Mouse (Mus musculus) embryonic facial prominence, embryonic 11.5 days (tissue): ENCODE measurements around the gene Hdhd5. TPM values are rescaled to one million over a fixed set of nuclear protein-coding genes. Genes with fewer than 3 reads are reported as not detected.

Experiments
- ATAC-seq: fragments of 200-750 bp; cut with Nextera tagmentation; replicated peaks from 2 replicates; pipeline ENCODE4 v1.8.0; 2017; ENCODE audit warnings: low read depth; ENCODE audit not compliant: insufficient number of reproducible peaks, low FRiP score, low TSS enrichment
- DNase-seq: peaks from one replicate; pipeline ENCODE4 v3.0.0-alpha.2; 2015; ENCODE audit warnings: low spot score
- H3K27ac ChIP-seq: fragments of 300-500 bp; sonication (generic); replicated peaks from 2 replicates; pipeline ENCODE4 v1.5.1; 2014; ENCODE audit warnings: mild to moderate bottlenecking, low read depth, low read length, control low read depth
- H3K27me3 ChIP-seq: fragments of 300-500 bp; sonication (generic); 2 replicates; pipeline ENCODE4 v1.6.1; 2014; ENCODE audit warnings: mild to moderate bottlenecking, low read length, moderate library complexity, mixed read lengths; ENCODE audit not compliant: control insufficient read depth, insufficient read depth
- H3K36me3 ChIP-seq: fragments of 300-500 bp; sonication (generic); replicated peaks from 2 replicates; pipeline ENCODE4 v1.6.1; 2014; ENCODE audit warnings: low read depth, mild to moderate bottlenecking, low read length, moderate library complexity, mixed read lengths; ENCODE audit not compliant: control insufficient read depth, insufficient read depth
- H3K4me1 ChIP-seq: fragments of 300-500 bp; sonication (generic); 2 replicates; pipeline ENCODE4 v1.6.1; 2014; ENCODE audit warnings: low read length, mixed read lengths; ENCODE audit not compliant: control insufficient read depth, insufficient read depth
- H3K4me2 ChIP-seq: fragments of 300-500 bp; sonication (generic); 2 replicates; pipeline ENCODE4 v1.6.1; 2014; ENCODE audit warnings: low read depth, mild to moderate bottlenecking, control low read depth, low read length, moderate library complexity
- H3K4me3 ChIP-seq: fragments of 300-500 bp; sonication (generic); 2 replicates; pipeline ENCODE4 v1.5.1; 2014; ENCODE audit warnings: low read depth, low read length, control low read depth
- H3K9ac ChIP-seq: fragments of 300-500 bp; sonication (generic); replicated peaks from 2 replicates; pipeline ENCODE4 v1.6.1; 2014; ENCODE audit warnings: mild to moderate bottlenecking, control low read depth, low read length
- H3K9me3 ChIP-seq: fragments of 300-500 bp; sonication (generic); replicated peaks from 2 replicates; pipeline ENCODE4 v1.6.1; 2016; ENCODE audit warnings: mild to moderate bottlenecking, low read length, inconsistent platforms, mixed read lengths; ENCODE audit not compliant: control insufficient read depth
- WGBS: fragments of 180-500 bp; shearing (Covaris S2); extraction: QIAGEN DNeasy Blood & Tissue Kit; methylation state at CpG from one replicate; pipeline ENCODE4 v1.1.7; 2014; 5-methylcytosine and 5-hydroxymethylcytosine counted together
- polyA plus RNA-seq: library from polyadenylated mRNA; unstranded; fragments of >200 nt; fragmentation: Nextera tagmentation; extraction: Ambion mirVana; gene quantifications from 2 replicates; pipeline ENCODE4 v1.2.1, GENCODE M21; 2014

Gene Hdhd5
- polyA plus RNA-seq, 1 experiment from 2014 or later = 13.3 TPM

DNA sequence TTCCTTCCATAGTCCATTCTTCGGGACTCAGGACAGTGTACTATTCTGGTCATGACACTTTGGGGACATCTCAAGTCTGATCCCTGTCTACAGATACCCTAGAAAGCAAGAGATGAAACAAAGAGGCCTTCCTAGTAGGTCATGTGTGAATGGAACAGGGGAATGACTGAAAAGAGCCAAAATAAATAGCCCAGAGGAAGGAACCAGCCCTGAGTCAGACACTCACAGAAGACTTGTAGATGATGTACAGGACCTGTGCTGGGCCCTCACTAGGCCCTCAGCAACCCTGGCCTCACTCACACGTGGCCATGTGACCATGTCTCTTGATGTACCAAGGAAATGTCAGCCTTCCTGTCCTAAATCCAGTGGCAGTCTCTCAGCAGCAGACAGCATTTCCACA lies 41.7 kb downstream of the Hdhd5 start:
- peaks cover 6% of the 10 kb centered on the region; the same call in 1 of the 2 replicates for H3K4me1 ChIP-seq
- H3K27ac ChIP-seq = no peak overlapping the region
- no peaks in the 10 kb centered on the region for H3K9me3 ChIP-seq
- H3K4me2 ChIP-seq = no peak overlapping the region
- ATAC-seq = no peak
- no peak overlapping the region for H3K4me3 ChIP-seq
- H3K9ac ChIP-seq = no peak overlapping the region
- 59% methylated on average over 2 of the region's 2 CpGs for WGBS
- H3K36me3 ChIP-seq = no peaks in the 10 kb centered on the region
- peaks cover 29% of the 10 kb centered on the region for H3K27me3 ChIP-seq
- no peak for DNase-seq

DNA sequence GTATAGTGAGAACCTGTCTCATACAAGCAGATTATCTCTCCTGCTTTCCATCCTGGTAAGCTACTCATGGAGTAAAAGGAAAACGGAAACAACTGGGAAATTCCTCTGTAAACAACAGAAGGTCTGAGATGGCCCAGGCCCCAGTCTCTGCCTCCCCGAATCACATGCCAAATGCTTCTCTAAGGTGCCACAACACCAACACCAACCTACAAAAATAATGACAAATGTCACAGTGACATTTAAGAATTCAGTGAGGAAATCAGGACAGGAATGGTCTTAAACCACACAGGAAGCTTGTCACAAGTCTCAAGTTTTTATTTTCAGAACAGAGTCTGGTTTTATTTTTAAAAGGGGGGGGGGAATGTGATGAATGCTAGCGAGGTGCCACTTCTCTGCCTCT lies 42.5 kb downstream of the Hdhd5 start:
- 80% methylated on average over 3 of the region's 3 CpGs for WGBS
- Histone ChIP-seq H3K27ac (no peak overlapping the region), H3K9ac (no peak overlapping the region), H3K36me3 (no peaks in the 10 kb centered on the region), H3K4me1 (peaks cover 6% of the 10 kb centered on the region; the same call in 1 of the 2 replicates), H3K27me3 (peaks cover 24% of the 10 kb centered on the region), H3K4me2 (no peak overlapping the region), H3K9me3 (no peaks in the 10 kb centered on the region), H3K4me3 (no peak overlapping the region)
- ATAC-seq (no peak), DNase-seq (no peak)

DNA sequence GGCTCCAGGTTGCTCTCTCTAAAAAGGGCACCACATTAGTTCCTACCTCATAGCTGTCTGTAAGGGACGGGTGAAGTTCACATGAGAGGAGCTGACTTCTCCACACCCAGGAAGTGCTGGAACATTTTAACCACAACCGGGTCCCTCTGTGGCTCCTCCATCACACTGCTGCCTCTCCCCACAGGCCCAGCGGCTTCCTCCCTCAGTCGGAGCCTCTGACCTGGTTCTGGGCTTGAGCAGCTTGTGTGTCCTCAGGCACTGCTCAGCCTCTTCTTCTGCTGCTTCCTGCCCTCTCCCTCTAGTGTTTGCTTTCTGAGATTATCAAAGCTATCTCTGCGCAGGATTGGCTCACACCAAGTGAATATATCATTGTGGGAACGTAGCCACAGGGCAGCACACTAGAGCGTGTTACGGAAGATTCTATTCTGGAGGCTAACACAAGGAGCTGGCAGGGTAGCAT lies 45.0 kb downstream of the Hdhd5 start:
- Histone ChIP-seq H3K36me3 (no peaks in the 10 kb centered on the region), H3K27ac (no peak overlapping the region), H3K27me3 (no peaks in the 10 kb centered on the region), H3K4me1 (no peaks in the 10 kb centered on the region), H3K4me2 (no peak overlapping the region), H3K9ac (no peak overlapping the region), H3K9me3 (no peaks in the 10 kb centered on the region), H3K4me3 (no peak overlapping the region)
- DNase-seq = no peak
- 61% methylated on average over 8 of the region's 8 CpGs for WGBS
- no peak for ATAC-seq

DNA sequence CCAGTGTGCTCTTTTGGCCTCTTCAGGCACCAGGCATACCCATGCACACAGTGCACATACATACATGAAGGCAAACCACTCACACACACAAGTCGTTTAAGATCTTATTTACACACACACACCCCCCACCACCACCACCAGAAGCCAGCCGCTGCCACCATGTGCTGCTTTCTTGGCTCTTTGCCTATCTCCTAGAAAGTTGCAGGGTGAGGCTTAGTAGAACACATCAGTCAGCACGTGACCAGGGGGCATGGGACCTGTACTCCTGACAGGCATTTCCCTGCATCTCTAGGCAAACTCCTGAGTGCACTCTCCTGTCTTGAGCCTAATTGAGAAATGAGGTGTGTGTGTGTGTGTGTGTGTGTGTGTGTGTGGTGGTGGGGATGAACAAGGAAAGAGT lies 46.1 kb downstream of the Hdhd5 start:
- H3K4me1 ChIP-seq = no peaks in the 10 kb centered on the region
- no peak overlapping the region for H3K4me2 ChIP-seq
- no peak overlapping the region for H3K9ac ChIP-seq
- ATAC-seq (no peak), DNase-seq (no peak)
- no peaks in the 10 kb centered on the region for H3K36me3 ChIP-seq
- H3K27ac ChIP-seq = no peak overlapping the region
- H3K4me3 ChIP-seq = no peak overlapping the region
- 72% methylated on average over 3 of the region's 3 CpGs for WGBS
- no peaks in the 10 kb centered on the region for H3K9me3 ChIP-seq
- H3K27me3 ChIP-seq = no peaks in the 10 kb centered on the region

DNA sequence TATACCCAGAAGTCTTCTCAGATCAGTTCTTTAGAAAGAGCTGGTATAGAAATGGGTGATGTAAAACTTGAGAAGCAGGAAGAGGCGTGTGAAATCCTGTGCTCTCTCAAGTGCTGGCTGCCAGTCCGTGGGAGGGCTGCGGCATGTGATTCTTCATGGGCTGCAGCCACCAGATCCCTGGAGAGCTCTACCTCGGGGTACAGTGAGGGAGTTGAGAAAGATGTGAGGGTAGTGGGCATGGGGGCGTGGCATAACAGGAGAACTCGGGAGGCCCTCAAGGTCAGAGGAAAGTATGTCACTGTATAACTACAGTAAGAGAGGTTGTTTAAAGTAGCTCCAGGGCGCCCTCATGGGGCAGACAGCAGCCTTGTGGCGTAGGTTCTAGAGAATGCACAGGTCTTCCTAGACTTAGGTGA lies 47.9 kb downstream of the Hdhd5 start:
- no peak for DNase-seq

DNA sequence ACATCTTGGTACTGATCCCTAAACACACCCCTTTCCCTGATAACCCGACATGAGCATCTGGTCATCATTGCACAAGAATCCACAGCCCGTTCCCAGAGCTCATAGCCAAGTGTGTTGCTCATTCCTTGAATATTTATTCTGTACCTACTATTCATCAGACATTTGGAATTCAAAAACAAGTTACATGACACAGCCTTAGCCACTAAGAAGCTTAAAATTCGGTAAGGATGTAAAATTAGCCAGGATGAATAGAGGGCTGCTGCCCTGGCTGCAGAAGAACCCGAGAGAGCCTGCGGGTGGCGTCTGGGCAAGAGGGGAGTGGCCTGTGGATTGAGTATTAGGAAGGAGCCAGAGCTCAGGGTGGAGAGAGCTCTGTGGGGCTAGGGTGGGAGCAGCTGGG lies 48.4 kb downstream of the Hdhd5 start:
- 44% methylated on average over 6 of the region's 6 CpGs for WGBS
- H3K9ac ChIP-seq = no peak overlapping the region
- ATAC-seq (no peak), DNase-seq (no peak)
- H3K36me3 ChIP-seq = no peaks in the 10 kb centered on the region
- H3K4me2 ChIP-seq = no peak overlapping the region
- H3K9me3 ChIP-seq = no peaks in the 10 kb centered on the region
- H3K27ac ChIP-seq = no peak overlapping the region
- H3K4me3 ChIP-seq = no peak overlapping the region
- H3K27me3 ChIP-seq = no peaks in the 10 kb centered on the region
- no peaks in the 10 kb centered on the region for H3K4me1 ChIP-seq

More for the DNA sequence above, 47.9 kb downstream of the Hdhd5 start:
- Histone ChIP-seq H3K4me2 (no peak overlapping the region), H3K4me1 (no peaks in the 10 kb centered on the region), H3K9me3 (no peaks in the 10 kb centered on the region), H3K36me3 (no peaks in the 10 kb centered on the region), H3K27ac (no peak overlapping the region), H3K4me3 (no peak overlapping the region), H3K27me3 (no peaks in the 10 kb centered on the region), H3K9ac (no peak overlapping the region)
- ATAC-seq = no peak
- 34% methylated on average over 8 of the region's 8 CpGs for WGBS

DNA sequence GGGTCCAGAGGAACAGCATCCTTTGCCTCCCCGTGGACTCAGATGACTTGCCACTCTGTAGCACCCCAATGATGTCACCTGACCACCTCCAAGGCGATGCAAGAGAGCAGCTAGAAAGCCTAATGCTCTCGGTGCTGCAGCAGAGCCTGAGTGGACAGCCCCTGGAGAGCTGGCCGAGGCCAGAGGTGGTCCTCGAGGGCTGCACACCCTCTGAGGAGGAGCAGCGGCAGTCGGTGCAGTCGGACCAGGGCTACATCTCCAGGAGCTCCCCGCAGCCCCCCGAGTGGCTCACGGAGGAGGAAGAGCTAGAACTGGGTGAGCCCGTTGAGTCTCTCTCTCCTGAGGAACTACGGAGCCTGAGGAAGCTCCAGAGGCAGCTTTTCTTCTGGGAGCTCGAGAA lies 49.1 kb downstream of the Hdhd5 start:
- H3K4me2 ChIP-seq = no peak overlapping the region
- no peak overlapping the region for H3K9ac ChIP-seq
- H3K27me3 ChIP-seq = no peaks in the 10 kb centered on the region
- no peaks in the 10 kb centered on the region for H3K9me3 ChIP-seq
- no peak for DNase-seq
- 92% methylated on average over 14 of the region's 14 CpGs for WGBS
- no peaks in the 10 kb centered on the region for H3K36me3 ChIP-seq
- no peaks in the 10 kb centered on the region for H3K4me1 ChIP-seq
- no peak overlapping the region for H3K4me3 ChIP-seq
- no peak overlapping the region for H3K27ac ChIP-seq
- no peak for ATAC-seq

DNA sequence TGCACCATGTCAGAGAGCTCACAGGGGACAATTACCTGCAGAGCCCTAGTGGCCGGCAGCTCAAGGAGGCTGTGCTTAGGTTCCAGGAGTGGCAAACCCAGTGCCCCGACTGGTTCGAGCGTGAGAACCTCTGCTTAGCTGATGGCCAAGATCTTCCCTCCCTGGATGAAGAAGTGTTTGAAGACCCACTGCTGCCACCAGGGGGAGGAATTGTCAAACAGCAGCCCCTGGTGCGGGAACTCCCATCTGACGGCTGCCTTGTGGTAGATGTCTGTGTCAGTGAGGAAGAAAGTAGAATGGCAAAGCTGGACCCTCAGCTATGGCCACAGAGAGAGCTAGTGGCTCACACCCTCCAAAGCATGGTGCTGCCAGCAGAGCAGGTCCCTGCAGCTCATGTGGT lies 49.6 kb downstream of the Hdhd5 start:
- Histone ChIP-seq H3K4me2 (no peak overlapping the region), H3K27me3 (no peaks in the 10 kb centered on the region), H3K4me1 (no peaks in the 10 kb centered on the region), H3K9ac (no peak overlapping the region), H3K27ac (no peak overlapping the region), H3K36me3 (no peaks in the 10 kb centered on the region), H3K4me3 (no peak overlapping the region), H3K9me3 (no peaks in the 10 kb centered on the region)
- DNase-seq = no peak
- WGBS = 88% methylated on average over 6 of the region's 6 CpGs
- no peak for ATAC-seq
